Mouse (Mus musculus) heart, postnatal 36 days (tissue): Measurements from ENCODE around the gene Gm21915. TPM values are rescaled to one million over a fixed set of nuclear protein-coding genes. Genes with fewer than 3 reads are reported as not detected.

Experiments
- DNase-seq, 2 experiments: peaks; one replicate each; pipeline ENCODE4 v3.0.0; 2021 to 2022
- intact Hi-C: fragments of 180-260 bp; cut with DNase I; formaldehyde crosslinking; loops from one replicate; pipeline ENCODE4 v1.15.1; 2025
- total RNA-seq, 2 experiments: library from RNA; stranded (reverse); gene quantifications; 2 replicates each; pipeline ENCODE4 v1.2.3; 2021

The Gm21915 gene
- total RNA-seq, 2 experiments from 2014 or later: not detected

- intact Hi-C loops: no loop called here
- no peak for DNase-seq
Measured at GRCm38 (mm10) chr9:40709991-40710390, 39.6 kb downstream of the Gm21915 start.

GRCm38 (mm10) chr9:40711654-40712053, 41.2 kb downstream of the Gm21915 start:
- intact Hi-C loops: no loop called here
- DNase-seq: no peak

DNA sequence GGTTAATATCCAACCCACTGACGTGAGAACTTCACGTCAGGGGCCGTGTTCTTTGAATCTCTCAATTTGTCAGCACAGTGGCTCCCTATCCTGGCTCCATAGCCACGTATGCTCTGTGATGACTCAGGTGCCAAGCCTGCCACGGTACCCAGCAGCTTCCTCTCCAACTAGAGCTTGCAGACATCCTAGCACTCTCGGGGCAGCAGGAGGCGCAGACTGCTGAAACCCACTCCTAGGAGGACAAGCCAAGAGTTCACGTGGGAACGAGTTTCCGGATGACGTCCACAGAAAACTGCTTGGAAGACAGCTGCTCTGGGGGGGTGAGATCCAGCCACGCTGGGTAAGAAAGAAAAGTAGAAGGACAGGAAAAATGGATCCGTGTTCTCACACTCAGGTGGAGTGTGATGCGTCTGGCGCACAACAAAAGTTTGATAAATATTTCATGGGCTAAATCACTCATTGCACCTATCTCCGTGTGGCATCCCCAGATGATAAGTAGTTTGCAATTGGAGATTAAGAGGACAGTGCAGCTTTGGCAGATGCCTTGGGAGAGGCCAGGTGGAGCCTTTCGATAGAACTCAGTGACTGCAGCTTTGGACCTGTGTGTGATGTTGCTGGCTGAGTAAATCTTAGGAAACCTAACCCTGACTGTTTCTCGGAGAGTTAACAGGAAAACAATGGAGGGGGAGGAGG, 46.9 kb downstream of the Gm21915 start:
- DNase-seq: peak in 1 of 2 experiments; percentile 23
- intact Hi-C loops: no loop called here

- no peak for DNase-seq
- intact Hi-C loops: no loop called here
Measured at GRCm38 (mm10) chr9:40717875-40718185, 47.4 kb downstream of the Gm21915 start.

Other genes with a start within 250 kb of the Gm21915 start
- 10 to 100 TPM; 19.7 to 20.8 TPM for gene Gramd1b, start 139.2 kb upstream of the Gm21915 start, total RNA-seq
- 1 to 10 TPM; 4.3 to 5.2 TPM for gene Clmp, start 15.3 kb downstream of the Gm21915 start, total RNA-seq
- gene Hspa8, start 130.4 kb downstream of the Gm21915 start, total RNA-seq: 1,000 to 10,000 TPM; 1,282 to 1,390 TPM
- gene Bsx, start 203.5 kb downstream of the Gm21915 start, total RNA-seq: not detected